Mouse (Mus musculus): ENCODE results near the gene Mplkip.

The Mplkip gene

GRCm38 (mm10) chr13:17694911-17695699 lies at the start of gene Mplkip, which contains the start of gene Sugct:
Gene Mplkip (plus strand): TSS chr13:17695192.
Gene Sugct (minus strand): TSS chr13:17695553.
- peak; percentile 100 for DNase-seq (ENCODE audit: low spot score in 2 of 2)

GRCm38 (mm10) chr13:17667380-17667779 lies 27.6 kb upstream of the Mplkip start:
- DNase-seq (ENCODE audit: low spot score in 2 of 2) = no peak

DNA sequence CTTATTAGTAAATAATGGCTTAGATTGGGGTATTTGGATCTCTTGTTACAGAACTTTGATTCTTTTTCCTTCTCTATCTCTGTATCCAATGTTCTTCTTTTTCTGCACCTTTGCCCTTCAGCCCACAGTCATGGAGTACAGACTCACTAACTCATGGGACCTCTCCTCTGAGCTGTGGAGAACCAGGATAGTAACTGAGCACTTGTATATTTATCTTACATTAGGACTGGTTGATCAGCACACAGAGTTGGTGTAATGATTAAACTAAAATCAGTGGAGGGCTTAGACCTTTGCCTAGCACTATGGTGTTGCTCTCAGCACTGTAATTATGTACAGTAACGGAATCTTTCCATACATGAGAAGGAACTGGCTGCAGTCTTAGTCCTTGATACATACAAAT lies 23.9 kb upstream of the Mplkip start:
- DNase-seq (ENCODE audit: low spot score in 2 of 2) = no peak

- DNase-seq (ENCODE audit: low spot score in 2 of 2) = no peak
These were observed 5.5 kb upstream of the Mplkip start for GRCm38 (mm10) chr13:17689461-17689860.

GRCm38 (mm10) chr13:17690686-17691085 lies 4.3 kb upstream of the Mplkip start:
- DNase-seq (ENCODE audit: low spot score in 2 of 2) = no peak

DNA sequence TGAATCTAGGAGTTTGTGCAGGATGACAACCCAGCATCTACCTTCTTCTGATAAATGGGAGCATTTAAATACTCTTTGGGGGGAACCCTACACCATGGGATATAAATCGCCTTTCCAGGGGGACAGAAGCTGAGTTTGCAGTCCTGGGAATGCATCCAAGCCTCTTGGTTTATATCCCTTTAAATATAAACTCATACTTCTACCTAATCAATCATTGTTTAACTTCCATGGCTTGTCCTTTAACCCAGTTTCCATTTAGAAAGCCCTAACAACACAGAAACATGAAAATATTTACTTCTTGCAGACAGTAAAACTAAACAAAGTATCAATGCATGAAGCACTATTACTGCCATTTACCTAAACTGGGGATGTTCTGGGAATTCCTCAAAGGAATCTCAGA lies 3.6 kb upstream of the Mplkip start:
- DNase-seq (ENCODE audit: low spot score in 2 of 2) = no peak

DNA sequence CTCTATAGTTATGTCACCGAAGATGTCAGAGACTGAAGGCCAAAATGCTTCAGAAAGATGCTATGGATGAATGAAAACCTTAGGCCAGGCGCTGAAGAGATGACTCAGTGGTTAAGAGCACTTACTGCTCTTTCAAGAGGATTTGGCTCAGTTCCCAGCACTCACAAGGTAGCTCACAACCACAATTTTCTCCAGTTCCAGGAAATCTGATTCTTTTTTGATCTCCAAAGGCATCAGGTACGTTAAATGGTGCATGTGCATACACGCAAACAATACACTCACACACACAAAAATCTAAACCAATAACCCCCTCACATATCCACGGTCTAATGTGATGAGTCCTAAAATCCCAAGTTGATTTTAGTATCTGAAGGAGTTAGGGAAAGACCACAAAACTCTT lies 1.2 kb upstream of the Mplkip start:
- DNase-seq (ENCODE audit: low spot score in 2 of 2) = no peak

DNA sequence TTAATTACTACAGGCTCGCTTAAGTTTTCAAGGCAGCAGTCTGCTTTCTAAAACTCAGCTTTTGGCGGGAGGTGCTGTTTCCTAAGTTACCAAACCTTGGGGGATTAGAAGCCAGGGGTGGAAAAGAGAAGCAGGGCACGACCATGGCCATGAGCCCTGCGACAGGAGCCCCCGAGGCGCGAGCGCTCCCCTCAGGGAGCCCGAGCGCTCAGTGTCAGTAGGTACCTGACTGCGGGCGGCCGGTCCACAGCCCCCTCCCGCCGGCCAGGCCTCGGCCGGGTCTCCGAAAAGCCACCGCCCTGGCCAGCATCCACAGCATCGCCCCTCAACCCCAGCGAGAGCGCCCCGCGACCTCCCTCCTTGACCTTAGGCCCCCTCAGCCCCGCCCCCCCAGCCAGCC lies 578 bp upstream of the Mplkip start:
- DNase-seq (ENCODE audit: low spot score in 2 of 2) = peak in 1 of 2 experiments; percentile 62

- DNase-seq (ENCODE audit: low spot score in 2 of 2) = no peak
These were observed 1.0 kb downstream of the Mplkip start for GRCm38 (mm10) chr13:17695898-17696580.

DNA sequence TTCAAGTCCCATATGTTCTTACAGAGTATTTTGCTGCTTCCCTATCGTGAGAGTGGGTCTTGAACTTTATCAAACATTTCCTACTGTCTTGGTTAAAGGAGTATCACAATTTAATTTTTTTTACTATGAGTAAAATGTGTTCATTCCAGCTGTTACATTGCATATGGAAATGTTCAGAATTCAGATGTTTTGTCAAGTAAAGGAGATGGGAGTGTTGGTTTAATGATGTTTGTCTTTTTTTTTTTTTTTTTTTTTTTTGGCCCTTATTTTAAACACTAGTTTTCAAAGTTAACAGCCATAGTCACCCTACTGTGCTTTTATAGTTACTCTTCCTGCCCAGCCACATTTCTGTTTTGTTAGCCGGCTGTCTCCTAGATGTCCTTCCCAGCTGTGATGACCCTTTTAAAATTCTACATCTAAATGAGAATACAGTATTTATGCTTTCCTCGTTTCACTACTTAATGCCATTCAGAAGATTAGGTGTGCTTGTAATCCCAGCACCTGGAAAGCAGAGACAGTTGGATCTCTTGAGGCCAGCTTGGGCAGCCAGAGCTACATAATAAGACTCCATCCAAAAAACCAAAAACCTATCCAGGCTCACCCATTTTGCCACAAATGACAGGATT lies 5.2 kb downstream of the Mplkip start:
- no peak for DNase-seq (ENCODE audit: low spot score in 2 of 2)

- no peak for DNase-seq (ENCODE audit: low spot score in 2 of 2)
These were observed 6.3 kb downstream of the Mplkip start for GRCm38 (mm10) chr13:17701322-17701721.

GRCm38 (mm10) chr13:17702311-17702710 lies 7.3 kb downstream of the Mplkip start:
- no peak for DNase-seq (ENCODE audit: low spot score in 2 of 2)

- DNase-seq (ENCODE audit: low spot score in 2 of 2) = no peak
These were observed 10.3 kb downstream of the Mplkip start for GRCm38 (mm10) chr13:17705188-17705826.

GRCm38 (mm10) chr13:17708784-17709311 lies 13.9 kb downstream of the Mplkip start:
- no peak for DNase-seq (ENCODE audit: low spot score in 2 of 2)

- DNase-seq (ENCODE audit: low spot score in 2 of 2) = no peak
These were observed 22.4 kb downstream of the Mplkip start for GRCm38 (mm10) chr13:17717357-17717756.

- DNase-seq (ENCODE audit: low spot score in 2 of 2) = no peak
These were observed 32.9 kb downstream of the Mplkip start for GRCm38 (mm10) chr13:17727922-17728321.

DNA sequence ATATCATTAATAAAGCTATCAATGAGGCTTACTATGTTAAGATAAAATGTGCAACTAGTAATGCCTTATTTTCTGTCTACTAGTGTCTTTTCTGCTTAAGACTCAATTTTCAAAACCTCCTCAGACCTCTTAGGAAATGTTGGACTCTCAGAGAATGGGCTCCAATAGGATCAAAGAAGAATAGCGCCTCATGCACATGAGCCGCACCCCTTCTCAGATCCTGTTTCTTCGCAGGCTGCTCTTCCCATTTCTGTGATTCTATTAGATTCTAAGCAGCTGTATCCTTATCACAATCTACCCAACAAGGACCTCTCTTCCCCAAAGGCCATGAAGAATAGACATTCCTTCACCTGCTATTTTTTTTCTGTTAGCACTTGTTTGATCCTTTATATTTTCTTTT lies 33.8 kb downstream of the Mplkip start:
- no peak for DNase-seq (ENCODE audit: low spot score in 2 of 2)

Data from frontal cortex, postnatal 10 days (tissue).